Mouse (Mus musculus) c-Kit-positive CD71-negative TER-119-negative erythroid progenitor cells, embryonic 14.5 days (primary cell): ENCODE results near the gene AC134908.4.
"Not testable (repeated sequence)": the region's sequence is repeated elsewhere in the genome, so short reads cannot be mapped to it uniquely, and the experiment has no call there.

Source experiments
- DNase-seq: peaks from one replicate; pipeline ENCODE4 v3.0.0-alpha.2; 2013; ENCODE audit warnings: low read depth

The AC134908.4 gene

GRCm38 (mm10) chr17:25775318-25776062, 20.0 kb downstream of the AC134908.4 start:
- no peak for DNase-seq

GRCm38 (mm10) chr17:25773549-25774120, 21.8 kb downstream of the AC134908.4 start, which contains the start of gene Narfl:
Narfl (plus strand) TSS chr17:25773776.
- peak; percentile 98 for DNase-seq

GRCm38 (mm10) chr17:25769331-25769730, 26.1 kb downstream of the AC134908.4 start:
- no peak for DNase-seq

GRCm38 (mm10) chr17:25765886-25766285, 29.6 kb downstream of the AC134908.4 start:
- no peak for DNase-seq

- DNase-seq: no peak
These were observed 32.9 kb downstream of the AC134908.4 start for GRCm38 (mm10) chr17:25762591-25762990.

- DNase-seq: no peak
These were observed 33.9 kb downstream of the AC134908.4 start for GRCm38 (mm10) chr17:25761561-25761970.

- DNase-seq: no peak
These were observed 35.3 kb downstream of the AC134908.4 start for GRCm38 (mm10) chr17:25760148-25760547.

GRCm38 (mm10) chr17:25757691-25758090, 37.8 kb downstream of the AC134908.4 start:
- DNase-seq: no peak

- no peak for DNase-seq
These were observed 38.8 kb downstream of the AC134908.4 start for GRCm38 (mm10) chr17:25756378-25757242.

- no peak for DNase-seq
These were observed 39.7 kb downstream of the AC134908.4 start for GRCm38 (mm10) chr17:25755627-25756377.

- DNase-seq: no peak
These were observed 40.4 kb downstream of the AC134908.4 start for GRCm38 (mm10) chr17:25755086-25755485.

GRCm38 (mm10) chr17:25754241-25754640, 41.2 kb downstream of the AC134908.4 start, which contains the start of gene Msln:
Msln (minus strand) TSS chr17:25754378.
- no peak for DNase-seq

GRCm38 (mm10) chr17:25751446-25751845, 44.0 kb downstream of the AC134908.4 start:
- no peak for DNase-seq

GRCm38 (mm10) chr17:25749314-25749713, 46.1 kb downstream of the AC134908.4 start:
- no peak for DNase-seq

- DNase-seq: no peak
These were observed 47.2 kb downstream of the AC134908.4 start for GRCm38 (mm10) chr17:25748238-25748637.

- DNase-seq: no peak
These were observed 51.1 kb downstream of the AC134908.4 start for GRCm38 (mm10) chr17:25744311-25744710.

GRCm38 (mm10) chr17:25743831-25744230, 51.6 kb downstream of the AC134908.4 start:
- DNase-seq: no peak

- DNase-seq: not testable (repeated sequence)
These were observed 54.0 kb downstream of the AC134908.4 start for GRCm38 (mm10) chr17:25741471-25741870.
